Mouse (Mus musculus) mouse trophoblast stem cell (cell line): Measurements from ENCODE around the gene Cnksr3.

Experiments
- in situ Hi-C, 2 experiments: fragments of 300-500 bp; cut with MseI, MboI; formaldehyde crosslinking; loops; 2 replicates in 1 of 2; 3 replicates in 1 of 2; pipeline ENCODE4 v1.15.1; 2025

Cnksr3 gene

DNA sequence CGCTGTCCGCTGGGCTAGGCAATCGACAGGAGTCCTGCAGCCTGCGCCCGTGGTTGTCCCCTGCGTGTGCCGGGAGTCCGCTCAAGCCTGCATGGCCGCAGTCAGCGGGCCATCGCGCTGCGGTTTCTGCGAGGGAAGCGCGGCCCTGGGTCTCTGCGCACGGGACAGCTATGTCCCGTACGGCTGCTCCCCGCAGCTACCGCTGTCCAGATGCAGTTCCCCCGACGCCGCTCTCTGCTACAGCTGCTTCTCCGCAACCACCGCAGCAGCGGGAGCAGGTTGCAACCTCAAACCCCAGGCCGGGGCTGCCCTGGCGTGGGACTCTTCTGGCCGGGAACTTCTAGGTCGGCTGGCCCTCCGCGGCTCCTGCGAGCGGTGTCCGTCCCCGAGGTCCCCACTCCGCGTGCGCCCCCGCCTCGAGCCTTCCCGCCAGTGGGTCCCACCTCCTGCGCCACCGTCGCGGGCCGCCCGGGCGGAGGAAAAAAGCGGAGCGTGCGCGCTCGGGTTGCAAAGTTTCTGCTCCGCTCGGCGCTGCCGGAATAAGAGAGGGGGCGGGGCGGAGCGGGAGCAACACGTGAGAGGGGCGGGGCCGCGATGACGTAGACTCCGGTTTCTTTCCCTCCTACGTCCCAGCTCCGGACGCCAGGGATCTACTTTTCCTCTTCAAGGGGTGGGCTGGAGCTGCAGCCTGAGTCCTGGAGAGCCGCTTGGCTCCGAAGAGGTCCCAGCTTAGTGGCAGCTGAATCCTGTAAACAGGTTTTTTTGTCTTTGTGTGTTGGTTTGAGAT, at the start of gene Cnksr3:
TSS of gene Cnksr3 (minus strand) at position 542 of the 787 bp plus-strand sequence.
- in situ Hi-C loops = no loop called here

- in situ Hi-C loops = no loop called here
Observed at GRCm38 (mm10) chr10:7260166-7261108, 48.4 kb upstream of the Cnksr3 start.

- in situ Hi-C loops = no loop called here
Observed at GRCm38 (mm10) chr10:7258607-7259006, 46.6 kb upstream of the Cnksr3 start.

DNA sequence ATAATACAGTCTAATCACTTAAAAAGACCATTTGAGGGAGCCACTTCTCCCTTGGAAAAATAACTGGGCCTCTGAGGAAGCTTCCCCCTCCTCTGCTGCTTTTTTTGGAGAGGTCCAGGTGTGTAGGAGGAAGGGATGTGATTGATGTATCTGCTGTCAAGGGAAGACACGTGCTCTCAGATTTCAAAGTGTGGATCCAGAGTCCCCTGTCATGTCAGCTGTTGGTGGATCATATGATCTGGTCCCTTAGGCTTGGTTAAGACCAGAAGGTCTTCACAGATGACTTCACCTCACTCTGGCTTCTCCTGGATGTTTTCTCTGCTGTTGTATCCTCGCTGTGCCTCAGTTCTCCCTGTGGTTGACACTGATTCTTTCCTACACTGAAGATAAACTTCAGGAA, 38.4 kb upstream of the Cnksr3 start:
- in situ Hi-C loops = no loop called here

DNA sequence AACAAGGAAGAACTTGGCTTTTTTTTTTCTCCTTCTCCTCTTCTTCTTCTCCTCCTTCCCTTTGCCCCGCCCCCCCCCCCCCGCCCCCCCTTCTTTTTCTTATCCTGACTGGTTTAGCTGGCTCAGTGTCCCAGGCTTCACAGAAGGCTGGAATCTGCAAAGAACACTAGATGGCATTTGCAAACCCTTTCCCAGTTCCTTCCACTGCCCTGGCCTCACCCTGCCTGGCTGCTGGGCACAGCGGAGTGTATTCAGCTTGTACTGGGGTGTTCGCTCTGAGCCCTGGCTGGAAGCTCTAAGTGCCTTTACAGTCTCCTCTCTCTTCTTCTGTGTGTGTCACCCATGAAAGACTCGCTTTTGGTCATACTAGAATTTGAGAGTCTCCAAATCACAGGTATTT, 22.6 kb upstream of the Cnksr3 start:
- in situ Hi-C loops = no loop called here

- in situ Hi-C loops = no loop called here
Observed at GRCm38 (mm10) chr10:7217551-7218127, 5.6 kb upstream of the Cnksr3 start.

GRCm38 (mm10) chr10:7214718-7215117, 2.7 kb upstream of the Cnksr3 start:
- in situ Hi-C loops = no loop called here

DNA sequence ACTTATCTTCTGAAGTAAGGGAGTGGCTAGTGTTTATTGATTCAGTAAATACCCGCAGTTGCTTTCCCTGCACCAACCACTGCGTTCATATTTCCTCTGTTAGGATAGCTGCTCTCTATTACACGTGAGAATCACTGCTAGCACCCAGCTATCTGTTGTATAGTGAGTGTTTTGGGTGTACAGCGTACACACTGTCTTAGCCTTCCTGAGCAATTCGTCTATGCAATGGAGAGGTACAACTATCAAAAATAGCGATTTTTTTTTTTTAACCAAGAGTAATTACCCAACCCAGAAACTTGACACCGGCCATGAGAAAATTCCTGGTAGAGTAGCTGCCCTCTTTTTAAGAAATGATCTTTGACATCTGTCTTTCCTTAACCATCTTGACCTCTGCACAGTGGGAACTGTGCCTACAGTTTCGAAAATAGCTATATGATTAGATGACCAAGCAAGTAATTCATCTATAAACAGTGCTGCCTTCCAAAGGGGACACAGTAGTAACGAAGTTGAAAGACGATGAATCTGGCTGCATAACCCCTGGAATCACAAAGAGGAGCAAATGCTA, 1.1 kb upstream of the Cnksr3 start:
- in situ Hi-C loops = no loop called here

GRCm38 (mm10) chr10:7212537-7212936, 500 bp upstream of the Cnksr3 start:
- in situ Hi-C loops = no loop called here

- in situ Hi-C loops = no loop called here
Observed at GRCm38 (mm10) chr10:7210991-7211695, 894 bp downstream of the Cnksr3 start.

GRCm38 (mm10) chr10:7209691-7210455, 2.2 kb downstream of the Cnksr3 start:
- in situ Hi-C loops = no loop called here

DNA sequence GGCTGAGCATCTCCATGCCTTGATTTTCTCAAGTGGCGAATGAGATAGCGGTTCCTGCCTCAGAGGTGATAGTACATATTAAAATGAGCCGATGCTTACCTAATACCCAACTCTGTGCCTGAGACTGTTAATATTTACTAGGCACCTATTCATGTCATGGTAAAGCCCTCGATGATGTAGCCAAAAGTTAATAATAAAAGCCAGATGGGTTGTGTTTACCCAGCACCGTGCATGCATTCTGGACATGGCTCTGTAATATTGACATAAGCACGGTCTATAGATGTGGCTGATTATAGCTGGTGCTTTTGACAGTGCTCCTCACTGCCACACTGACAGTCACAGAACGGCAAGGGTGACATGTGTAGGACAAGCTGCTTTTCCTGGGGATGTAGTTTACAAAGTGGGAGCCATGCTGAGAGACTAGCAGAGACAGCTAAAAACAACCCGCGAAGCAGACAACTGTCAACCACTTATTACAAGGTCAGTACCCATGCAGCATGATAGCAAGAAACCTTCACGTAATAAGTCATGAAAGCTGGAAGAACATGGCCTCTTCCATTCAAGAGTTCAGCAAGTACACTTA, 3.1 kb downstream of the Cnksr3 start:
- in situ Hi-C loops = no loop called here

DNA sequence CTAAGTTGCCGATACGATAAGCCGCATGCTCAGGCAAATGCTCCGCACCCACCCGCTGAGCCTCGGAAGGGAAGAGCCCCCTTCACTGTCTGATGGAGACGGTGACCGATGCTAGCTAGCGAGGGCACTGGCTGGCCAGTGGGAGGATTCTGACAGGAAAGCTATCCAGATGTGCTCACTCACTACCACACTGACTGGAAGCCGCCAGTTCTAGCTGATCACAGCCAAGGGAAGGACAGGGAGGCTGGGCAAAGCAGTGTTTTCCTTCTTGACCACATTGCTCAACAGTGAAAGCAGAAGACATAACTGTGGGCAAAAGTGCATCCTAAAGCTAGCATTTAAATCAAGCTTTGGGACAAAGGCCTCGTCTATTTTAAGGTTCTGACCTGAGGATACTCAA, 4.7 kb downstream of the Cnksr3 start:
- in situ Hi-C loops = no loop called here

DNA sequence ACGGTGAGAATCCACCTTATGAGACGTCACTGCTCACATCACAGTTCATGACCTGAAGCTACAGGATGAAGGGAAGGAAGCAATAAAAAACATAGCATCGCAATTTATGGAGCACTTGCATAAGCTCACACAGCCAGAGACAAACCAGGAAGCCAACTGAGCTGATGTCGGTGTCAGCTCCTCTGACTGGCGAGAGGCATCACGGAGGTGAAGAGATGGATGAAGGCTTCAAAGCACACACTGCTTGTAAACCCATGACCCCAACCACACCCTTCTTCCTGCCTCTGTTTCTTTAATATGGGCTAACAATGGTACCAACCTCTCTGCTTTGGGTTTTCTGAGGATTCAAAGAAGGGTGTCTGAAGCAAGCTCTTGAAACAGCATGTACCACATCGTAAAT, 5.5 kb downstream of the Cnksr3 start:
- in situ Hi-C loops = no loop called here

DNA sequence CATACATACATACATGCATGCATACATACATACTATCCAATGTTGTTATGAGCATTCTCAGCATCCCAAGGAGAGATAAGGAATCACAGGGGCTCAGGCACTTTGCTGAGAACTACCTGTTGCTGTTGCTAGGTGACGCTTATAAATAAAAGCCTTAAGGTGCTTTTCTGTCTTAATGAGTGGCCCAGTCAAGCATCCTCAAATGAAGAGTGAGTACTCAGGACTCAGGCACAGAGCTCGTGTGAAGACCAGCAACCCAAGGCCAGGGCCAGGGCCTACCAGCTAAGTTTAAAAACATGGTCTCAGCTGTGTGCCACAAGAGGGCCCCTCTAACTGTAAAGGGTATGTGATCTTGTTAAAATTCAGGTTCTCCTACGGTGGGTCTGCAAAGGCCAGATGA, 6.5 kb downstream of the Cnksr3 start:
- in situ Hi-C loops = no loop called here

- in situ Hi-C loops = no loop called here
Observed at GRCm38 (mm10) chr10:7204953-7205352, 7.1 kb downstream of the Cnksr3 start.

GRCm38 (mm10) chr10:7202576-7202975, 9.5 kb downstream of the Cnksr3 start:
- in situ Hi-C loops = no loop called here

DNA sequence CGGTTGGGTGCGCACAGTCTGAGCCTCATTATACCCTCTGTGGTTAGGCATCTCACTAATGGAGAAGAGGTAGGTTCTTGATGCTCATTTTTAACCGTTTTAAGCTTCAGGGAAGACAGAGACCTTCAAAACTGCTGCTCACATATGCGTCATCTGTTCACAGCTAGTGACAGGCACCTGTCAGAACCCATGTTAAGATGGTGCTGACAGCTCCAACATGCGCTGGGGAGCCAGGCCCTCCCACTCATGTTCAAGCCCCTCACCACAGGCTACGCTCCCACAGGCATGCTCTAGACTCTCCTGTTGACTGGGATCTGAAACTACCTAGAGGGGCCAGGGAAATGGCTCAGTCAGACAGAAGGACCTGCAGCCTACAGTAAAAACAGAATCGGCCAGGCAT, 11.4 kb downstream of the Cnksr3 start:
- in situ Hi-C loops = no loop called here

DNA sequence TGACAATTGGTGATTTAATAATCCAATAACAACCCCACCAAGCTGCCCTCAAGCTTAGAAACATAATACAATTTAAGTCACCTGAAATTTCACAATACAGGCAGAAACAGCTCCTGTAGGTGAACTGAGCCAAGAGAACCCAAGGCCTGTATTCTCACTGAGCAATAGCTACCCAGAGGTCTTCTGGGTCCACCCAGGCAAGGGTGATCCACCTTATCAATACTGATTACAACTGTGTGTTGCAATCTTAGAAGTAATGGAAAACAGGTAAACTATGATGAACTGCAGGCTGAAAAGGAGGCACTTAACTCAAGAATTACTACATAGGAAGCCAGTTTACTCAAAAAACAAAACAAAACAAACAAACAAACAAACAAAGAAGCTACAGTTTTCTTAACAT, 13.8 kb downstream of the Cnksr3 start:
- in situ Hi-C loops = no loop called here

- in situ Hi-C loops = no loop called here
Observed at GRCm38 (mm10) chr10:7197733-7198132, 14.3 kb downstream of the Cnksr3 start.
